Mouse (Mus musculus) hindbrain, embryonic 14.5 days (tissue): ENCODE measurements around the gene Col28a1. TPM values are rescaled to one million over a fixed set of nuclear protein-coding genes. Genes with fewer than 3 reads are reported as not detected.

Experiments used
- ATAC-seq: fragments of 200-750 bp; cut with Nextera tagmentation; 2 replicates; pipeline ENCODE4 v1.8.0; 2017; ENCODE audit warnings: moderate number of reproducible peaks, mild to moderate bottlenecking, moderate TSS enrichment, moderate library complexity; ENCODE audit not compliant: low FRiP score
- DNase-seq: peaks from one replicate; pipeline ENCODE4 v3.0.0-alpha.2; 2015; ENCODE audit warnings: low spot score
- H3K27ac ChIP-seq: fragments of 300-500 bp; sonication (generic); 2 replicates; pipeline ENCODE4 v1.5.1; 2014; ENCODE audit warnings: mild to moderate bottlenecking, moderate library complexity
- H3K27me3 ChIP-seq: fragments of 300-500 bp; sonication (generic); 2 replicates; pipeline ENCODE4 v1.6.1; 2014; ENCODE audit warnings: mild to moderate bottlenecking, low read length, mixed read lengths; ENCODE audit not compliant: control insufficient read depth, insufficient read depth
- H3K36me3 ChIP-seq: fragments of 300-500 bp; sonication (generic); replicated peaks from 2 replicates; pipeline ENCODE4 v1.6.1; 2014; ENCODE audit not compliant: control insufficient read depth, insufficient read depth
- H3K4me1 ChIP-seq: fragments of 300-500 bp; sonication (generic); replicated peaks from 2 replicates; pipeline ENCODE4 v1.6.1; 2014; ENCODE audit warnings: antibody characterized with exemption, low read length, mixed read lengths; ENCODE audit not compliant: control insufficient read depth, insufficient read depth
- H3K4me2 ChIP-seq: fragments of 300-500 bp; sonication (generic); replicated peaks from 2 replicates; pipeline ENCODE4 v1.6.1; 2014; ENCODE audit warnings: mild to moderate bottlenecking, moderate library complexity
- H3K4me3 ChIP-seq: fragments of 300-500 bp; sonication (generic); replicated peaks from 2 replicates; pipeline ENCODE4 v1.5.1; 2014; ENCODE audit warnings: mild to moderate bottlenecking, low read length
- H3K9ac ChIP-seq: fragments of 300-500 bp; sonication (generic); 2 replicates; pipeline ENCODE4 v1.6.1; 2014
- H3K9me3 ChIP-seq: fragments of 300-500 bp; sonication (generic); 2 replicates; pipeline ENCODE4 v1.6.1; 2016; ENCODE audit warnings: low read length; ENCODE audit not compliant: control insufficient read depth
- whole genome bisulfite sequencing: fragments of 180-500 bp; shearing (Covaris S2); extraction: QIAGEN DNeasy Blood & Tissue Kit; methylation state at CpG from one replicate; pipeline ENCODE4 v1.1.7; 2014; 5-methylcytosine and 5-hydroxymethylcytosine counted together
- polyA plus RNA-seq: library from polyadenylated mRNA; unstranded; fragments of >200 nt; fragmentation: Nextera tagmentation; extraction: Ambion mirVana; gene quantifications from 2 replicates; pipeline ENCODE4 v1.2.1, GENCODE M21; 2014

Col28a1 gene
- polyA plus RNA-seq, 1 experiment from 2014 or later, result 0.64 TPM

GRCm38 (mm10) chr6:8176116-8176515 is 16.3 kb downstream of the Col28a1 start:
- H3K9me3 ChIP-seq, result no peaks in the 10 kb centered on the region
- H3K4me2 ChIP-seq, result no peak overlapping the region
- H3K4me1 ChIP-seq, result peaks cover 9% of the 10 kb centered on the region; the same call in 1 of the 2 replicates
- H3K36me3 ChIP-seq, result no peaks in the 10 kb centered on the region
- H3K27me3 ChIP-seq, result no peaks in the 10 kb centered on the region
- ATAC-seq, result no peak
- no peak overlapping the region for H3K4me3 ChIP-seq
- H3K9ac ChIP-seq, result no peak overlapping the region
- no peak for DNase-seq
- no peak overlapping the region for H3K27ac ChIP-seq
- 91% methylated on average over 2 of the region's 2 CpGs for WGBS

GRCm38 (mm10) chr6:8175346-8175745 is 17.1 kb downstream of the Col28a1 start:
- ATAC-seq (no peak), DNase-seq (no peak)
- WGBS, result 93% methylated on average over 7 of the region's 7 CpGs
- H3K27me3 ChIP-seq, result no peaks in the 10 kb centered on the region
- no peak overlapping the region for H3K27ac ChIP-seq
- no peaks in the 10 kb centered on the region for H3K36me3 ChIP-seq
- no peak overlapping the region for H3K4me3 ChIP-seq
- peaks cover 9% of the 10 kb centered on the region; the same call in 1 of the 2 replicates for H3K4me1 ChIP-seq
- H3K9ac ChIP-seq, result no peak overlapping the region
- no peaks in the 10 kb centered on the region for H3K9me3 ChIP-seq
- no peak overlapping the region for H3K4me2 ChIP-seq

- no peak for ATAC-seq
- peaks cover 9% of the 10 kb centered on the region; the same call in 1 of the 2 replicates for H3K4me1 ChIP-seq
- no peaks in the 10 kb centered on the region for H3K9me3 ChIP-seq
- no peak overlapping the region for H3K9ac ChIP-seq
- no peak for DNase-seq
- no peak overlapping the region for H3K27ac ChIP-seq
- H3K4me2 ChIP-seq, result no peak overlapping the region
- no peaks in the 10 kb centered on the region for H3K36me3 ChIP-seq
- 61% methylated on average over 2 of the region's 2 CpGs for WGBS
- H3K27me3 ChIP-seq, result no peaks in the 10 kb centered on the region
- no peak overlapping the region for H3K4me3 ChIP-seq
These were observed 18.4 kb downstream of the Col28a1 start for GRCm38 (mm10) chr6:8174062-8174461.

DNA sequence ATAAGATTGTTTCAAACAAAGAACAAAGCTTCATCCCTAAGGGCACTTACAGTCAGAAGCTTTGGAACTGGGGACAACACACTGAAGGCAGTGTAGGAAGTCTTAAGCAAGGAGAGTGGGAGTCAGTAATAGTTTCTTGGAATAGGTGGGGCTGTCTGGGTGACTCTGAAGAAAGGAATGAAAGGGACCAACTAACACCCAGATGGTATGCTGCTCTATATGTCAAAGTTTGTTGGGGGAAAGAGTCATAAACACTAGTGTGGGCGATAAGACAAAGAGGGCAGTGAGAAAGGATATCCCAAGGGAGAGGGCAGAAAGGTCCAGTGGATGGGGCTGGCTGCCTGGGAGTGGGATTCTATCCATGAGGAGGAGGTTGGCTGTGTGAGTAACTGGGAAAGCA is 20.3 kb downstream of the Col28a1 start:
- 63% methylated on average over 1 of the region's 1 CpGs for WGBS
- Histone ChIP-seq H3K4me1 (no peaks in the 10 kb centered on the region), H3K9me3 (no peaks in the 10 kb centered on the region), H3K27ac (no peak overlapping the region), H3K4me2 (no peak overlapping the region), H3K9ac (no peak overlapping the region), H3K4me3 (no peak overlapping the region), H3K27me3 (no peaks in the 10 kb centered on the region), H3K36me3 (no peaks in the 10 kb centered on the region)
- ATAC-seq (no peak), DNase-seq (no peak)

DNA sequence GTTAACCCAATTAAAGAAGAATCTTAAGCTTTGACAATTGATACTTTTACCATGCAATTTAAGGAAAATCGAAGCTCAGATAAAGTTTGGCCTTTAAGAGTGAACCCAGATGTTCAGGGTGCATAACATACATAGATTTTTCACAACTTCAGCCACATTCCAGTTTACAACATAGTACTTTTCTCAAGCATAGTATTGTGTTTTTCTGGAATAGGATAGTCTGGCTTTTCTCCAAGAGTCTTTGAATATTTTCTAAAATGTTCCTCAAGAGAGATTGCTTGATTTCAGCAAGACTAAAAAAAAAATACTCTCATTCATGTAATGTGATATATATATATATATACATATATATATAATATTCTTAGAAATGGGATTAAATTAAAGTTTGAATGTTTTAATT is 27.7 kb downstream of the Col28a1 start:
- H3K36me3 ChIP-seq, result no peaks in the 10 kb centered on the region
- H3K27ac ChIP-seq, result no peak overlapping the region
- no peaks in the 10 kb centered on the region for H3K4me1 ChIP-seq
- DNase-seq (no peak), ATAC-seq (no peak)
- H3K4me2 ChIP-seq, result no peak overlapping the region
- no peak overlapping the region for H3K4me3 ChIP-seq
- H3K27me3 ChIP-seq, result no peaks in the 10 kb centered on the region
- WGBS, result 79% methylated on average over 1 of the region's 1 CpGs
- H3K9ac ChIP-seq, result no peak overlapping the region
- no peaks in the 10 kb centered on the region for H3K9me3 ChIP-seq

GRCm38 (mm10) chr6:8160001-8160400 is 32.4 kb downstream of the Col28a1 start:
- ATAC-seq, result no peak
- no peaks in the 10 kb centered on the region for H3K9me3 ChIP-seq
- 61% methylated on average over 2 of the region's 2 CpGs for WGBS

GRCm38 (mm10) chr6:8157121-8157520 is 35.3 kb downstream of the Col28a1 start:
- H3K9ac ChIP-seq, result no peak overlapping the region
- H3K4me1 ChIP-seq, result no peaks in the 10 kb centered on the region
- no peak overlapping the region for H3K4me3 ChIP-seq
- H3K27me3 ChIP-seq, result no peaks in the 10 kb centered on the region
- no peak overlapping the region for H3K27ac ChIP-seq
- ATAC-seq, result no peak
- no peaks in the 10 kb centered on the region for H3K36me3 ChIP-seq
- no peak overlapping the region for H3K4me2 ChIP-seq
- H3K9me3 ChIP-seq, result no peaks in the 10 kb centered on the region
- no peak for DNase-seq

More at GRCm38 (mm10) chr6:8160001-8160400, 32.4 kb downstream of the Col28a1 start:
- Histone ChIP-seq H3K27me3 (no peaks in the 10 kb centered on the region), H3K4me3 (no peak overlapping the region), H3K9ac (no peak overlapping the region), H3K36me3 (no peaks in the 10 kb centered on the region), H3K27ac (no peak overlapping the region), H3K4me2 (no peak overlapping the region), H3K4me1 (no peaks in the 10 kb centered on the region)
- DNase-seq, result no peak

DNA sequence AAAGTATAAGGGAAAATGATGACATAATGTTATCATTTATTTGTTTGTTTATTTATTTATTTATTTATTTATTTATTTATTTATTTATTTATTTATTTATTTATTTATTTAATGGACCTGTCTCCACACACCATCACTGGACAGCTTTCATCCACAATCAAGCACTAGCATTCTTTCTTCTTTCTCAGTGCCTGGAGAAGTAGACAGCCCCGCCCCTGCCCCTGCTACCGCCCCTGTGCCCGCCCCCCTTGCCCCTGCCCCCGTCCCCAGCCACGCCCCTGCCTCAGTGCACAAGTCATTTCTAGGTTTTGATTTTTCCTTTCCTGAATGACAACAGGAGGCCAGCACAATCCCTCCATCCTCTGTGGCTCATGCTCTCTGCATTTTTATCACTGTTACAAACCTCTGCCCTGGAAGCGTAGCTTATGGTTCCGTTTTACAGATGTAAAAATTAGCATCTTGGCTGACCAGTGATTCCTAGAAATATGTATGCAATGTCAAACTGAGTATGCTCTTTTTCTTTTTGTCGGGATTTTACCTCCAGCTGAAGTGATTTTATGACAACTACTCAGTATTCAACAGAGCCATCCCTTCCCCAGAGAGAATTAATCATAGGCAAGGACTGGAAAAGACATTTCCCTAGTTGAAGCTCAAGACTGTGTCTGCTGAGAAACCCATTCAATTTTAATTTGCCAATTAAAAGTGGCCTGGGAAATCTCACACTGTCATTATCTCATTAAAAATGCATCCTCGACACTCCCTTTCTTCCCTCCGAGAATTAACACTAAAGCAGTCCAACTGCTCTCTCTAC is 39.7 kb downstream of the Col28a1 start:
- WGBS, result 50% methylated on average over 10 of the region's 10 CpGs
- H3K9me3 ChIP-seq, result no peaks in the 10 kb centered on the region
- no peak overlapping the region for H3K9ac ChIP-seq
- H3K27ac ChIP-seq, result no peak overlapping the region
- ATAC-seq, result peak; percentile 81
- H3K27me3 ChIP-seq, result no peaks in the 10 kb centered on the region
- no peak overlapping the region for H3K4me3 ChIP-seq
- no peaks in the 10 kb centered on the region for H3K36me3 ChIP-seq
- H3K4me1 ChIP-seq, result no peaks in the 10 kb centered on the region
- DNase-seq, result peak; percentile 39
- no peak overlapping the region for H3K4me2 ChIP-seq

DNA sequence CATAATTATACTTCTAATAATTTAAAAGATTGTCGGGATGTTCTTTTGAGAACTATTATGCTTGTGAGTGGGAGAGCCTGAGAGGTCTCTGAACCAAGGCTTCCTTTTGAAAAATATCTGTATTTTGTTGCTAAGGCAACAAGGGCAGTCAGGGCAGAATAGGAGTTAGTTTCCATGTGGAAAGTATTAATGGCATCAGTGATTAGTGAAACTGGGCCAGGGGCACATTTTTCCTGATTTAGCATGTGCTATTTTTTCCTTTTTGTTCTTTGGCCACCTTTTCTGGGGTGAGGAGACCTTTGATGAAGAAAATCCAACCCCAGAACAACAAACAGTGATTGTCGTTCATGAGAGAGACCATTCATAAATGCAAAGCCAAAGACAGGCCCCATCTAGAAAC is 43.5 kb downstream of the Col28a1 start:
- no peak for ATAC-seq
- Histone ChIP-seq H3K36me3 (no peaks in the 10 kb centered on the region), H3K4me2 (no peak overlapping the region), H3K27me3 (no peaks in the 10 kb centered on the region), H3K27ac (no peak overlapping the region), H3K9ac (no peak overlapping the region), H3K4me1 (no peaks in the 10 kb centered on the region), H3K9me3 (no peaks in the 10 kb centered on the region), H3K4me3 (no peak overlapping the region)
- WGBS, result 76% methylated on average over 2 of the region's 2 CpGs
- DNase-seq, result no peak
